Mouse (Mus musculus) heart, embryonic 14.5 days (tissue): ENCODE measurements around the gene Nr6a1. TPM values are rescaled to one million over a fixed set of nuclear protein-coding genes. Genes with fewer than 3 reads are reported as not detected.

Experiments used
- ATAC-seq: fragments of 200-750 bp; cut with Nextera tagmentation; 2 replicates; pipeline ENCODE4 v1.8.0; 2017; ENCODE audit warnings: low read depth, moderate TSS enrichment; ENCODE audit not compliant: insufficient number of reproducible peaks, insufficient read depth, low FRiP score
- H3K27ac ChIP-seq, 2 experiments: fragments of 200-500 bp in 1 of 2; fragments of 300-500 bp in 1 of 2; sonication (generic) in 1 of 2; replicated peaks in 1 of 2; 2 replicates each; pipeline ENCODE4 v1.5.1; 2012 to 2014; ENCODE audit warnings: low read depth in 2 of 2, low read length in 2 of 2, control low read depth in 1 of 2, mild to moderate bottlenecking in 1 of 2, mixed read lengths in 1 of 2; ENCODE audit not compliant: control insufficient read depth in 1 of 2, insufficient read depth in 1 of 2
- H3K27me3 ChIP-seq: fragments of 300-500 bp; sonication (generic); 2 replicates; pipeline ENCODE4 v1.6.1; 2014; ENCODE audit warnings: mild to moderate bottlenecking, low read length, control low read depth; ENCODE audit not compliant: control insufficient read depth, insufficient read depth
- H3K36me3 ChIP-seq: fragments of 300-500 bp; sonication (generic); 2 replicates; pipeline ENCODE4 v1.6.1; 2014; ENCODE audit warnings: mild to moderate bottlenecking, control low read depth, low read length, mixed read lengths; ENCODE audit not compliant: control insufficient read depth, insufficient read depth
- H3K4me1 ChIP-seq, 2 experiments: fragments of 200-500 bp in 1 of 2; fragments of 300-500 bp in 1 of 2; sonication (generic) in 1 of 2; 2 replicates each; pipeline ENCODE4 v1.6.1; 2012 to 2014; ENCODE audit warnings: low read length in 2 of 2, control low read depth in 1 of 2, mixed read lengths in 1 of 2; ENCODE audit not compliant: control insufficient read depth in 2 of 2, insufficient read depth in 2 of 2
- H3K4me2 ChIP-seq: fragments of 300-500 bp; sonication (generic); 2 replicates; pipeline ENCODE4 v1.6.1; 2014; ENCODE audit warnings: mild to moderate bottlenecking, low read length
- H3K4me3 ChIP-seq, 2 experiments: fragments of 200-500 bp in 1 of 2; fragments of 300-500 bp in 1 of 2; sonication (generic) in 1 of 2; 2 replicates each; pipeline ENCODE4 v1.5.1; 2012 to 2014; ENCODE audit warnings: low read length in 2 of 2, mild to moderate bottlenecking in 2 of 2, control low read depth in 1 of 2, low read depth in 1 of 2, moderate library complexity in 1 of 2; ENCODE audit not compliant: control insufficient read depth in 1 of 2, insufficient read depth in 1 of 2
- H3K9ac ChIP-seq: fragments of 300-500 bp; sonication (generic); 2 replicates; pipeline ENCODE4 v1.6.1; 2014; ENCODE audit warnings: mild to moderate bottlenecking, low read length
- H3K9me3 ChIP-seq: fragments of 300-500 bp; sonication (generic); 2 replicates; pipeline ENCODE4 v1.6.1; 2016; ENCODE audit warnings: low read length, control low read depth; ENCODE audit not compliant: control insufficient read depth
- WGBS: fragments of 180-500 bp; shearing (Covaris S2); extraction: QIAGEN DNeasy Blood & Tissue Kit; methylation state at CpG from one replicate; pipeline ENCODE4 v1.1.7; 2014; 5-methylcytosine and 5-hydroxymethylcytosine counted together
- polyA plus RNA-seq: library from polyadenylated mRNA; unstranded; fragments of >200 nt; fragmentation: Nextera tagmentation; extraction: Ambion mirVana; gene quantifications from 2 replicates; pipeline ENCODE4 v1.2.1, GENCODE M21; 2014

Nr6a1 gene
- polyA plus RNA-seq, 1 experiment from 2014 or later = 0.78 TPM

- Histone ChIP-seq H3K9me3 (no peaks in the 10 kb centered on the region), H3K9ac (no peak overlapping the region), H3K27me3 (peaks cover 79% of the 10 kb centered on the region), H3K4me3 (peak overlapping the region; percentile 13 to 36; a peak in 3 of 4 replicates), H3K4me2 (peak overlapping the region; percentile 61), H3K4me1 (peaks cover 2 to 22% of the 10 kb centered on the region in 2 experiments; a peak in 3 of 4 replicates), H3K36me3 (no peaks in the 10 kb centered on the region), H3K27ac (no peak overlapping the region)
- WGBS = 5% methylated on average over 57 of the region's 58 CpGs
- no peak for ATAC-seq
These were observed 215.3 kb downstream of the Nr6a1 start for GRCm38 (mm10) chr2:38712076-38712768.

DNA sequence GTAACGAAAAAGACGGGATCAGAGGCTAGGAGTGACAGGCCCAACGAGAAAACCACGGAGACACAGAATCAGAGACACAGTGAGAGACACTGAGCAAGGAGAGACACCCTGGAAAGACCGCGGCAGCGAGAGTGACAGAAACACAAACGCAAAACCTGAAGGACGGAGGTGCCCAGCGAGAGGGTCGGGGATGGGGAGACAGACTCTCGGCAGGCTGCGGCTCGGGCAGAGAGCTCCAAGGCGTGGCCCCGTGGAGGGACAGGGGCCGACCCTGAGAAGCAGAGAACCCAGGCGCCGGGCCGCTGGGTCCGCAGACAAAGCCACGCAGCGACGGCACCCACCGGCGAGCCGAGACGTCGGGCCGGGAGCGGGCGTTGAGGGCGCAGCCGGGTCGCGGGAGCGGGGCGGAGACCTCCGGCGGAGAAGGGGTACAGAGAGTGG, 216.0 kb downstream of the Nr6a1 start:
- under 1% methylated on average over 40 of the region's 40 CpGs for WGBS
- Histone ChIP-seq H3K4me3 (peak overlapping the region; percentile 13 to 36; a peak in 3 of 4 replicates), H3K27me3 (peaks cover 87% of the 10 kb centered on the region), H3K36me3 (no peaks in the 10 kb centered on the region), H3K9me3 (no peaks in the 10 kb centered on the region), H3K4me1 (peaks cover 2 to 24% of the 10 kb centered on the region in 2 experiments; a peak in 3 of 4 replicates), H3K9ac (no peak overlapping the region), H3K4me2 (peak overlapping the region; percentile 61), H3K27ac (no peak overlapping the region)
- ATAC-seq = no peak

GRCm38 (mm10) chr2:38710304-38711241, 216.9 kb downstream of the Nr6a1 start:
- peaks cover 2 to 26% of the 10 kb centered on the region in 2 experiments; a peak in 3 of 4 replicates for H3K4me1 ChIP-seq
- ATAC-seq = no peak
- H3K27me3 ChIP-seq = peaks cover 95% of the 10 kb centered on the region
- no peak overlapping the region; the same call in 1 of the 2 replicates for H3K9ac ChIP-seq
- 1% methylated on average over 74 of the region's 75 CpGs for WGBS
- no peaks in the 10 kb centered on the region for H3K9me3 ChIP-seq
- H3K4me3 ChIP-seq = peak overlapping the region; percentile 4 to 36
- H3K36me3 ChIP-seq = no peaks in the 10 kb centered on the region
- H3K4me2 ChIP-seq = peak overlapping the region; percentile 58
- no peak overlapping the region for H3K27ac ChIP-seq

- 22% methylated on average over 12 of the region's 12 CpGs for WGBS
- H3K9me3 ChIP-seq = no peaks in the 10 kb centered on the region
- H3K27me3 ChIP-seq = peaks cover 95% of the 10 kb centered on the region
- H3K27ac ChIP-seq = no peak overlapping the region
- peaks cover 2 to 26% of the 10 kb centered on the region in 2 experiments; a peak in 3 of 4 replicates for H3K4me1 ChIP-seq
- no peak overlapping the region for H3K9ac ChIP-seq
- no peak overlapping the region for H3K4me2 ChIP-seq
- no peak overlapping the region for H3K4me3 ChIP-seq
- H3K36me3 ChIP-seq = no peaks in the 10 kb centered on the region
- ATAC-seq = no peak
These were observed 218.4 kb downstream of the Nr6a1 start for GRCm38 (mm10) chr2:38708907-38709688.

- H3K27me3 ChIP-seq = peaks cover 85% of the 10 kb centered on the region
- no peak overlapping the region for H3K4me3 ChIP-seq
- H3K9ac ChIP-seq = no peak overlapping the region
- WGBS = 39% methylated on average over 6 of the region's 6 CpGs
- H3K4me1 ChIP-seq = peaks cover 2 to 18% of the 10 kb centered on the region in 2 experiments; a peak in 3 of 4 replicates
- H3K36me3 ChIP-seq = no peaks in the 10 kb centered on the region
- no peak for ATAC-seq
- H3K4me2 ChIP-seq = no peak overlapping the region
- H3K27ac ChIP-seq = no peak overlapping the region
- H3K9me3 ChIP-seq = no peaks in the 10 kb centered on the region
These were observed 220.8 kb downstream of the Nr6a1 start for GRCm38 (mm10) chr2:38706661-38707060.

DNA sequence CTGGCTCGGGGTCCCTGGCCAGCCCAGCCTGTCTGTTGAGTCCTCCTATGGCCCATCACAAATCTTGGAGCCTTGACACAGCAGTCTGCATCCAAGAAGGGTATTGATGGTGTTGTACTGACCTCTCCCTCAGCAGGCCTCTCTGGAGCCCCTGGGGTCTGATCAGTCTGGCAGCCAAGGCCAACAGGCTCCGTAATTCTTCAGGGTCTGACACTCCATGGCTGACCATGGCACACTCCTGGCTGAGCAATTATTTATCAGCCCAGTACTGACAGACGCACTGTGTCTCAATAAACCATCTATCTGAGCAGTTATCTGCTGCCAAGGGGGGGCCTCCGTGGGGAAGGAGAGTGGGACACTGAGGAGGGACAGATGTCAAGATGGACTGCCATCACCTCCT, 222.5 kb downstream of the Nr6a1 start:
- ATAC-seq = no peak
- peaks cover 0 to 5% of the 10 kb centered on the region in 2 experiments; a peak in 2 of 4 replicates for H3K4me1 ChIP-seq
- H3K4me2 ChIP-seq = no peak overlapping the region
- H3K4me3 ChIP-seq = no peak overlapping the region
- H3K36me3 ChIP-seq = no peaks in the 10 kb centered on the region
- peaks cover 75% of the 10 kb centered on the region for H3K27me3 ChIP-seq
- H3K9ac ChIP-seq = no peak overlapping the region
- H3K9me3 ChIP-seq = no peaks in the 10 kb centered on the region
- H3K27ac ChIP-seq = no peak overlapping the region
- 63% methylated on average over 4 of the region's 4 CpGs for WGBS

DNA sequence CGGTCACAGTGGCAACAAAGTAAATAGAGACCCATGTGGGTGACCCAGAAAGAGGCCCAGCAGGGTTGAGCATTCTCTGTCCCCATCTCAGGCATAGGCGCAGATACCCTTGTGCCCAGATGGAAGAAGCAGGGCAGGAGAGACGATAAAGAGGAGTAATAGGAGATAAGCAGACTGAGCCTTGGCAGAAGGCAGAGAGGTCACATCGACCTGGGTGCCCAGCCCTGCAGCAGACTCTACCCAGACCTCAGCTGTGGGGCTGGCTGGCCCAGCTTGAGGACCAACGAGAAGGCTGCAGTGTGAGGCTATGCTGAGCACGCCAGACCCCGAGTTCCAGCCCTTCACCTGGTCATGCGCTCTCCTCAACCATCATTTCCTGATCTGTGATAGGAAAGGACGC, 223.2 kb downstream of the Nr6a1 start:
- no peak for ATAC-seq
- no peak overlapping the region for H3K4me2 ChIP-seq
- H3K9ac ChIP-seq = no peak overlapping the region
- peaks cover 0 to 5% of the 10 kb centered on the region in 2 experiments; a peak in 2 of 4 replicates for H3K4me1 ChIP-seq
- peaks cover 71% of the 10 kb centered on the region for H3K27me3 ChIP-seq
- no peaks in the 10 kb centered on the region for H3K36me3 ChIP-seq
- H3K27ac ChIP-seq = no peak overlapping the region
- no peak overlapping the region for H3K4me3 ChIP-seq
- 67% methylated on average over 9 of the region's 9 CpGs for WGBS
- no peaks in the 10 kb centered on the region for H3K9me3 ChIP-seq
